Mouse (Mus musculus): ENCODE results near the gene Slc38a1.

- TF ChIP-seq CTCF (IDR thresholded peaks at IDR 0.05; ENCODE audit: borderline replicate concordance, insufficient read depth, low read depth, low read length): no peak
- no peak for TF ChIP-seq POLR2A (IDR thresholded peaks at IDR 0.05; ENCODE audit: borderline replicate concordance, insufficient read depth, low read length)
These were observed 65.7 kb downstream of the Slc38a1 start for GRCm38 (mm10) chr15:96576998-96577397.

All from cerebellum, adult 2 months (tissue).